Mouse (Mus musculus) heart, embryonic 14.5 days (tissue): ENCODE results near the gene Rgp1. TPM values are rescaled to one million over a fixed set of nuclear protein-coding genes. Genes with fewer than 3 reads are reported as not detected.
A peak's percentile ranks its signal among the peaks of the same experiment; 100 is the strongest.

ENCODE experiments used
- ATAC-seq: fragments of 200-750 bp; cut with Nextera tagmentation; 2 replicates; pipeline ENCODE4 v1.8.0; 2017; ENCODE audit warnings: low read depth, moderate TSS enrichment; ENCODE audit not compliant: insufficient number of reproducible peaks, insufficient read depth, low FRiP score
- H3K27ac ChIP-seq, 2 experiments: fragments of 200-500 bp in 1 of 2; fragments of 300-500 bp in 1 of 2; sonication (generic) in 1 of 2; replicated peaks in 1 of 2; 2 replicates each; pipeline ENCODE4 v1.5.1; 2012 to 2014; ENCODE audit warnings: low read depth in 2 of 2, low read length in 2 of 2, control low read depth in 1 of 2, mild to moderate bottlenecking in 1 of 2, mixed read lengths in 1 of 2; ENCODE audit not compliant: control insufficient read depth in 1 of 2, insufficient read depth in 1 of 2
- H3K27me3 ChIP-seq: fragments of 300-500 bp; sonication (generic); 2 replicates; pipeline ENCODE4 v1.6.1; 2014; ENCODE audit warnings: mild to moderate bottlenecking, low read length, control low read depth; ENCODE audit not compliant: control insufficient read depth, insufficient read depth
- H3K36me3 ChIP-seq: fragments of 300-500 bp; sonication (generic); 2 replicates; pipeline ENCODE4 v1.6.1; 2014; ENCODE audit warnings: mild to moderate bottlenecking, control low read depth, low read length, mixed read lengths; ENCODE audit not compliant: control insufficient read depth, insufficient read depth
- H3K4me1 ChIP-seq, 2 experiments: fragments of 200-500 bp in 1 of 2; fragments of 300-500 bp in 1 of 2; sonication (generic) in 1 of 2; 2 replicates each; pipeline ENCODE4 v1.6.1; 2012 to 2014; ENCODE audit warnings: low read length in 2 of 2, control low read depth in 1 of 2, mixed read lengths in 1 of 2; ENCODE audit not compliant: control insufficient read depth in 2 of 2, insufficient read depth in 2 of 2
- H3K4me2 ChIP-seq: fragments of 300-500 bp; sonication (generic); 2 replicates; pipeline ENCODE4 v1.6.1; 2014; ENCODE audit warnings: mild to moderate bottlenecking, low read length
- H3K4me3 ChIP-seq, 2 experiments: fragments of 200-500 bp in 1 of 2; fragments of 300-500 bp in 1 of 2; sonication (generic) in 1 of 2; 2 replicates each; pipeline ENCODE4 v1.5.1; 2012 to 2014; ENCODE audit warnings: low read length in 2 of 2, mild to moderate bottlenecking in 2 of 2, control low read depth in 1 of 2, low read depth in 1 of 2, moderate library complexity in 1 of 2; ENCODE audit not compliant: control insufficient read depth in 1 of 2, insufficient read depth in 1 of 2
- H3K9ac ChIP-seq: fragments of 300-500 bp; sonication (generic); 2 replicates; pipeline ENCODE4 v1.6.1; 2014; ENCODE audit warnings: mild to moderate bottlenecking, low read length
- H3K9me3 ChIP-seq: fragments of 300-500 bp; sonication (generic); 2 replicates; pipeline ENCODE4 v1.6.1; 2016; ENCODE audit warnings: low read length, control low read depth; ENCODE audit not compliant: control insufficient read depth
- WGBS: fragments of 180-500 bp; shearing (Covaris S2); extraction: QIAGEN DNeasy Blood & Tissue Kit; methylation state at CpG from one replicate; pipeline ENCODE4 v1.1.7; 2014; 5-methylcytosine and 5-hydroxymethylcytosine counted together
- polyA plus RNA-seq: library from polyadenylated mRNA; unstranded; fragments of >200 nt; fragmentation: Nextera tagmentation; extraction: Ambion mirVana; gene quantifications from 2 replicates; pipeline ENCODE4 v1.2.1, GENCODE M21; 2014

Rgp1 gene
- polyA plus RNA-seq, 1 experiment from 2014 or later: 18.3 TPM

GRCm38 (mm10) chr4:43613060-43613730 lies 34.7 kb downstream of the Rgp1 start:
- Histone ChIP-seq H3K36me3 (no peaks in the 10 kb centered on the region), H3K27ac (no peak overlapping the region), H3K9me3 (no peaks in the 10 kb centered on the region), H3K27me3 (no peaks in the 10 kb centered on the region), H3K4me3 (no peak overlapping the region), H3K4me1 (no peaks in the 10 kb centered on the region), H3K9ac (no peak overlapping the region), H3K4me2 (no peak overlapping the region)
- WGBS: 56% methylated on average over 3 of the region's 3 CpGs
- no peak for ATAC-seq

DNA sequence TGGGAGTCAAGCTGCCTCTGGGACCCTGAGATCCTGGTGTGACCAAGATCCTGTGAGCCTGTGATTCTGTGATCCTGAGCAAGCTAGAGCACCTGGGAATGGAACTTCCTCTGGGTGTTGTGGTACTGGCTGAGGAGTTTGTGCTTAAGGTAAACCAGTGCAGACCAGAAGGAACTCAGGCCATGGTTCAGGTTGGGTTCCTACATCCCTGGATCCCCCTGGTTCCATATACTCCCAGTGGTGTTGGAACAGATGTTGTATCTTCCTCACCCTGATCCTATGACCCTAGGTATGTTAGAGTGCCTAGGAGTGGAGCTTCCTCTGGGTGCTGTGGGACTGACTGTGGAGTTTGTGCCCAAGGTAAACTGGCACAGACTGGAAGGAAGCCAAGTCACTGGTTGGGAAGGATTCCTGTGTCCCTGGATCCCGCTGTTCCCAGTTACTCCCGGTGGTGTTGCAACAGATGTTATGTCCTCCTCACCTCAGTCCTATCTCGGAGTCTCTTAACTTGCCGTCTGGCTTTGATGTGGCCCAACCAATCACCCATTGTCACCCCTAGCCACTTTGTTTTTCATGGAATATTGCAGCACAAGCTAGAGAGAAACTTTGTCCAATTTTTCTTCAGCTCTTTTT lies 41.7 kb downstream of the Rgp1 start:
- H3K4me1 ChIP-seq: no peaks in the 10 kb centered on the region
- ATAC-seq: no peak
- no peaks in the 10 kb centered on the region for H3K27me3 ChIP-seq
- H3K4me2 ChIP-seq: no peak overlapping the region
- 70% methylated on average over 4 of the region's 4 CpGs for WGBS
- no peak overlapping the region for H3K9ac ChIP-seq
- H3K9me3 ChIP-seq: peaks cover 7% of the 10 kb centered on the region
- no peak overlapping the region for H3K4me3 ChIP-seq
- H3K27ac ChIP-seq: no peak overlapping the region
- H3K36me3 ChIP-seq: no peaks in the 10 kb centered on the region

DNA sequence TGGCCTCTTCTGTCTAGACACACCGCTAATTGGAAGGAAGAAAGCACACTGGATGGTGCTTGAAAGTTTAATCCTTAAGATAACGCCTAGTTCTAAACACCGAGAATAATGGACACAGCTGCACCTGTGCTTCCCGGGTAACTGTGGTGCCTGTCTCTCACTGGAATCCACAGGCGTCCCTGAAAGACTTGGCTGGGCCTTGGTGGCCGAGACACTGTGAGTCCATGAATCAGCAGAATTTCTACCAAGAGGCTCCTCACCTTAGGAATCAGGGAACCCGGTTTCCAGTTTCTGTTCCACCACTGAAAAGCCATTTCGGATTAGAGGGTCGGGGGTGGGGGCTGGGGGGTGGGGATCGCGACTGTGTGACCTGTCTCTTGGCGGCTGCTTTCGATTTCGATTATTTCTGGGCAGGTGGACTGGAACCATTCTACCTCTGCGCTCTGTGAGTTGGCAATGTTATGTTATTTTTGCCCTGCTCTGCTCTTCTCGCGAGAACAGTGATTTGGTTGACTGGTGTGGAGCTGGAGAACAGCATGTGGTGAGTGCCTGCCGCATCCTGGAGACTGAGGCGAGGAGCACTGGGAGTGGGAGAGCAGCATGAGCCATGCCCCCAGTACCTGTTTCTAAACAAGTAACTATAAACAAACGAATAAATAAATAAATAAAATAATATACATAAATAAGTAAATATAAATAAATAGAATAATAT lies 50.7 kb downstream of the Rgp1 start:
- Histone ChIP-seq H3K36me3 (no peaks in the 10 kb centered on the region), H3K27ac (no peak overlapping the region), H3K4me2 (peak overlapping the region; percentile 45), H3K4me3 (no peak overlapping the region), H3K4me1 (peaks cover 21 to 22% of the 10 kb centered on the region in 2 experiments), H3K27me3 (no peaks in the 10 kb centered on the region), H3K9me3 (peaks cover 17% of the 10 kb centered on the region), H3K9ac (peak overlapping the region; percentile 46; the same call in 1 of the 2 replicates)
- no peak for ATAC-seq
- 45% methylated on average over 20 of the region's 20 CpGs for WGBS

- H3K9ac ChIP-seq: no peak overlapping the region
- 9% methylated on average over 5 of the region's 5 CpGs for WGBS
Measured at GRCm38 (mm10) chr4:43630030-43630581, 51.6 kb downstream of the Rgp1 start.

DNA sequence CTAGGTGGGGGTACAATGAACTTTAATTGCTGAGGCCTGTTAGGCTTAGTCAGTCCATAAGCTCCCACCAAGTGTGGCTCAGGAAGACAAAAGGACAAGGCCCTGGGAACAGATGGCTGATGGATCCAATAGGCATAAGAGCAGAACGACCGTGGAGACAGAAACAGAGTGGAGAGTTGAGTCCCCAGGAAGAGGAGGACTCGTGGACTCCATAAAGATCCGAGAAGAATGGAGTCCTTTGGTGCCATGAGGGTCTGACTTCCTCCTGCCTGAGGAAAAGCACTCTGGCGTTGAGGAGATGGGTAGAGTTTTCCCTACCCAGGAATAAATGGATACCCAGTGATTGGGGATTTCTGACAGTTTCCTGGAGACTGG lies 52.1 kb downstream of the Rgp1 start:
- 27% methylated on average over 5 of the region's 5 CpGs for WGBS
- H3K4me1 ChIP-seq: peaks cover 23 to 31% of the 10 kb centered on the region in 2 experiments
- peak overlapping the region; percentile 18 to 68; a peak in 2 of 4 replicates for H3K4me3 ChIP-seq
- peak overlapping the region; percentile 88 for H3K4me2 ChIP-seq
- no peak overlapping the region for H3K9ac ChIP-seq
- H3K27me3 ChIP-seq: no peaks in the 10 kb centered on the region
- no peak for ATAC-seq
- H3K36me3 ChIP-seq: no peaks in the 10 kb centered on the region
- peaks cover 6% of the 10 kb centered on the region; the same call in 1 of the 2 replicates for H3K9me3 ChIP-seq
- H3K27ac ChIP-seq: peak overlapping the region; percentile 4 to 80; a peak in 3 of 4 replicates

More at GRCm38 (mm10) chr4:43630030-43630581, 51.6 kb downstream of the Rgp1 start:
- no peak; the same call in 1 of the 2 replicates for ATAC-seq
- Histone ChIP-seq H3K27me3 (no peaks in the 10 kb centered on the region), H3K4me2 (peak overlapping the region; percentile 47), H3K4me1 (peaks cover 22 to 25% of the 10 kb centered on the region in 2 experiments), H3K36me3 (no peaks in the 10 kb centered on the region), H3K4me3 (0 out of 4 replicates have a peak overlapping the region, but pooled peaks of 1 of the 2 experiments have one; percentile 1), H3K9me3 (peaks cover 11% of the 10 kb centered on the region), H3K27ac (peak overlapping the region in 1 of 2 experiments; percentile 80; a peak in 1 of 4 replicates)

DNA sequence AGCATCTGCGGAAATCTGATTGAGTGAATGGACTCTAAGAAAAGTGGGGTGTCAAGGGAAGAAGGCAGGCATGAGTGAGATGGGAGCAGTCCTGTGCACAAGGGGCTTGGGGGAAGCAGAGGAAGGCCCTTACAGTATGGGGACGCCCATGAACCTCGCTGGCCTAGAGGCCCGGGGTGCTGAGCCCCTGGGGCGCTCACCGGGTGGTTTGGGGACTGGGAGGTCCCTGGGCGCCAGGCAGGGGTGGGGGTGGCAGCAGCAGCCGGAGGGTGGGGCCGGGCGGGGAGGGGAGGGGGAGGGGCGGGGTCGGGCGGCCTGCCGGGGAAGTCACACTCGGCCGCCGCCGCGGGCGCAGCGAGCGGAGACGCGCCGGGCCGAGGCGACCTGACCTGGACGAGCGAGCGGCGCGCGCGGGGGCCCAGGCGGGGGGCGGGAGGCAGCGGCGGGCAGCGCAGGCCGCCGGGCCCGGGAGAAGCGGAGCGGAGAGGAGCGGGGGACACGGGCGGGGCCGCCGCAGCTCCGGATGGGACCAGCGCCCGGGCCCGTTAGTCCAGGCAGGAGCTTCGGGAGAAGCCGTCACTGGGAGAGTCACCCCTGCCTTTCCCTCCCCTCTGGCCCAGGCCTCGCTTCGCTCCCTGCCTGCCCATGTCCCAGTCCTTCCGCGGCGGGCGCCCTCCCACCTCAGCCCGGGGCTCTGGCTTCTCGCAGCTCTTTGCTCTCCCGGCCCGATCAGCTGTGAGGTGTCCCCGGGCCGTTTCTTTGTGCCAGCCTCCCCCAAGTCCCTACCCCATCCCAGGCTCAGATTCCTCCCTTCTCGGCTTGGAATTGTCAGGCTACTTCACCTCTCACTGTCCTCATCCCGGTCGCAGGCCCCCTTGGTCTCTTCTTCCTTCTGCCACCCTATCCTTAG lies 52.8 kb downstream of the Rgp1 start, which contains the start of gene Npr2:
Gene Npr2, plus strand, starts transcription at position 890 of the 910 bp plus-strand sequence.
- peak within 1 kb of the TSS; percentile 53 to 80; a peak in 3 of 4 replicates for H3K27ac ChIP-seq
- peak within 1 kb of the TSS; percentile 94 for H3K9ac ChIP-seq
- no peaks in the 10 kb centered on the region for H3K27me3 ChIP-seq
- H3K36me3 ChIP-seq: no peaks in the 10 kb centered on the region
- H3K4me3 ChIP-seq: peak within 1 kb of the TSS; percentile 63 to 68
- peaks cover 25 to 33% of the 10 kb centered on the region in 2 experiments for H3K4me1 ChIP-seq
- H3K9me3 ChIP-seq: 0 out of 2 replicates have a peak, but pooled peaks cover 3% of the 10 kb centered on the region
- peak; percentile 32 for ATAC-seq
- WGBS: 3% methylated on average over 24 of the region's 70 CpGs
- peak within 1 kb of the TSS; percentile 88 for H3K4me2 ChIP-seq
